Mouse (Mus musculus): ENCODE measurements around the gene Apba2.

GRCm38 (mm10) chr7:64633916-64634315, 132.4 kb downstream of the Apba2 start:
- no peak for TF ChIP-seq POLR2A (IDR thresholded peaks at IDR 0.05; ENCODE audit: insufficient read length, low read depth)
- TF ChIP-seq POLR2AphosphoS2 (IDR thresholded peaks at IDR 0.05; ENCODE audit: insufficient read length, low read depth) = no peak
- no peak for TF ChIP-seq SRF (IDR thresholded peaks at IDR 0.05; ENCODE audit: control insufficient read depth, insufficient read length, low read depth)
- no peak for TF ChIP-seq MAX (IDR thresholded peaks at IDR 0.05; ENCODE audit: low read depth)
- TF ChIP-seq TCF12 (IDR thresholded peaks at IDR 0.05; ENCODE audit: insufficient read depth, poor library complexity, severe bottlenecking) = no peak
- TF ChIP-seq MYOD1 (IDR thresholded peaks at IDR 0.05; ENCODE audit: control insufficient read depth in 1 of 3, insufficient read length in 2 of 3, low read depth in 2 of 3) = no peak

All from myocyte (in vitro differentiated cells).